Mouse (Mus musculus) kidney, postnatal 0 days (tissue): Measurements from ENCODE around the gene B4galnt1. TPM values are rescaled to one million over a fixed set of nuclear protein-coding genes. Genes with fewer than 3 reads are reported as not detected.
A peak's percentile ranks its signal among the peaks of the same experiment; 100 is the strongest.

Experiments
- ATAC-seq: fragments of 200-750 bp; cut with Nextera tagmentation; replicated peaks from 2 replicates; pipeline ENCODE4 v1.8.0; 2017; ENCODE audit warnings: low read depth, moderate number of reproducible peaks, moderate TSS enrichment, moderate library complexity; ENCODE audit not compliant: low FRiP score
- DNase-seq: peaks from one replicate; pipeline ENCODE4 v3.0.0-alpha.2; 2016; ENCODE audit warnings: low spot score
- H3K27ac ChIP-seq: fragments of 300-500 bp; sonication (generic); 2 replicates; pipeline ENCODE4 v1.5.1; 2014; ENCODE audit warnings: mild to moderate bottlenecking
- H3K27me3 ChIP-seq: fragments of 300-500 bp; sonication (generic); 2 replicates; pipeline ENCODE4 v1.6.1; 2014; ENCODE audit warnings: low read length, mixed read lengths; ENCODE audit not compliant: insufficient read depth
- H3K36me3 ChIP-seq: fragments of 300-500 bp; sonication (generic); 2 replicates; pipeline ENCODE4 v1.6.1; 2014; ENCODE audit warnings: low read length, mixed read lengths; ENCODE audit not compliant: insufficient read depth
- H3K4me1 ChIP-seq: fragments of 300-500 bp; sonication (generic); replicated peaks from 2 replicates; pipeline ENCODE4 v1.6.1; 2014; ENCODE audit warnings: antibody characterized with exemption, low read length, mixed read lengths; ENCODE audit not compliant: insufficient read depth
- H3K4me2 ChIP-seq: fragments of 300-500 bp; sonication (generic); 2 replicates; pipeline ENCODE4 v1.6.1; 2014; ENCODE audit warnings: mild to moderate bottlenecking, low read length, moderate library complexity, mixed read lengths
- H3K4me3 ChIP-seq: fragments of 300-500 bp; sonication (generic); replicated peaks from 2 replicates; pipeline ENCODE4 v1.5.1; 2014; ENCODE audit warnings: low read depth, low read length
- H3K9ac ChIP-seq: fragments of 300-500 bp; sonication (generic); 2 replicates; pipeline ENCODE4 v1.6.1; 2014; ENCODE audit warnings: low read depth, low read length
- H3K9me3 ChIP-seq: fragments of 300-500 bp; sonication (generic); replicated peaks from 2 replicates; pipeline ENCODE4 v1.6.1; 2016; ENCODE audit warnings: low read length, inconsistent platforms, mixed read lengths
- CTCF ChIP-seq: IDR thresholded peaks from 2 replicates; pipeline ENCODE4 v1.5.1; 2016; ENCODE audit warnings: antibody characterized with exemption, low read depth, mild to moderate bottlenecking, moderate library complexity
- WGBS: fragments of 180-500 bp; shearing (Covaris S2); extraction: QIAGEN DNeasy Blood & Tissue Kit; methylation state at CpG from one replicate; pipeline ENCODE4 v1.1.7; 2014; 5-methylcytosine and 5-hydroxymethylcytosine counted together
- polyA plus RNA-seq: library from polyadenylated mRNA; unstranded; fragments of >200 nt; fragmentation: Nextera tagmentation; extraction: Ambion mirVana; gene quantifications from 2 replicates; pipeline ENCODE4 v1.2.1, GENCODE M21; 2015

Gene B4galnt1
- polyA plus RNA-seq, 1 experiment from 2014 or later = 16.4 TPM

- Histone ChIP-seq H3K9me3 (no peaks in the 10 kb centered on the region), H3K4me1 (peaks cover 15% of the 10 kb centered on the region; the same call in 1 of the 2 replicates), H3K27me3 (no peaks in the 10 kb centered on the region), H3K4me2 (no peak overlapping the region), H3K36me3 (no peaks in the 10 kb centered on the region), H3K4me3 (no peak overlapping the region), H3K27ac (no peak overlapping the region), H3K9ac (no peak overlapping the region)
- ATAC-seq (no peak), DNase-seq (no peak)
- TF ChIP-seq CTCF = no peak
- WGBS = 76% methylated on average over 9 of the region's 9 CpGs
Observed at GRCm38 (mm10) chr10:127185101-127185500, 20.1 kb downstream of the B4galnt1 start.

- Histone ChIP-seq H3K27ac (no peak overlapping the region), H3K9ac (no peak overlapping the region), H3K9me3 (no peaks in the 10 kb centered on the region), H3K36me3 (no peaks in the 10 kb centered on the region), H3K4me3 (no peak overlapping the region), H3K4me2 (no peak overlapping the region), H3K4me1 (peaks cover 14% of the 10 kb centered on the region; the same call in 1 of the 2 replicates), H3K27me3 (no peaks in the 10 kb centered on the region)
- WGBS = 85% methylated on average over 15 of the region's 15 CpGs
- no peak for TF ChIP-seq CTCF
- no peak for ATAC-seq
- DNase-seq = no peak
Observed at GRCm38 (mm10) chr10:127185506-127185905, 20.5 kb downstream of the B4galnt1 start.

GRCm38 (mm10) chr10:127186451-127186850 is 21.4 kb downstream of the B4galnt1 start:
- DNase-seq = no peak
- H3K9ac ChIP-seq = no peak overlapping the region
- TF ChIP-seq CTCF = peak; percentile 41; the same call in 1 of the 2 replicates
- peaks cover 14% of the 10 kb centered on the region; the same call in 1 of the 2 replicates for H3K4me1 ChIP-seq
- H3K9me3 ChIP-seq = no peaks in the 10 kb centered on the region
- H3K36me3 ChIP-seq = 0 out of 2 replicates have a peak, but pooled peaks cover 3% of the 10 kb centered on the region
- ATAC-seq = no peak
- no peak overlapping the region for H3K27ac ChIP-seq
- no peak overlapping the region for H3K4me2 ChIP-seq
- WGBS = 75% methylated on average over 1 of the region's 1 CpGs
- no peak overlapping the region for H3K4me3 ChIP-seq
- H3K27me3 ChIP-seq = no peaks in the 10 kb centered on the region

- Histone ChIP-seq H3K27ac (no peak overlapping the region), H3K9ac (peak overlapping the region; percentile 72; the same call in 1 of the 2 replicates), H3K4me2 (peak overlapping the region; percentile 87), H3K36me3 (peaks cover 6% of the 10 kb centered on the region; the same call in 1 of the 2 replicates), H3K4me1 (peaks cover 14% of the 10 kb centered on the region; the same call in 1 of the 2 replicates), H3K9me3 (no peaks in the 10 kb centered on the region), H3K4me3 (peak overlapping the region; percentile 71), H3K27me3 (no peaks in the 10 kb centered on the region)
- WGBS = 42% methylated on average over 10 of the region's 10 CpGs
- no peak for DNase-seq
- ATAC-seq = no peak
- TF ChIP-seq CTCF = no peak
Observed at GRCm38 (mm10) chr10:127187371-127188078, 22.5 kb downstream of the B4galnt1 start.

- Histone ChIP-seq H3K9ac (peak overlapping the region; percentile 72), H3K4me1 (peaks cover 14% of the 10 kb centered on the region; the same call in 1 of the 2 replicates), H3K36me3 (peaks cover 12% of the 10 kb centered on the region; the same call in 1 of the 2 replicates), H3K4me2 (peak overlapping the region; percentile 87), H3K4me3 (peak overlapping the region; percentile 71), H3K9me3 (no peaks in the 10 kb centered on the region), H3K27me3 (no peaks in the 10 kb centered on the region), H3K27ac (peak overlapping the region; percentile 75)
- no peak for DNase-seq
- TF ChIP-seq CTCF = no peak
- no peak for ATAC-seq
- WGBS = under 1% methylated on average over 8 of the region's 21 CpGs
Observed at GRCm38 (mm10) chr10:127188079-127188453, 23.0 kb downstream of the B4galnt1 start.

GRCm38 (mm10) chr10:127188465-127189115 is 23.6 kb downstream of the B4galnt1 start:
- peak overlapping the region; percentile 71 for H3K4me3 ChIP-seq
- DNase-seq = peak; percentile 83
- peak; percentile 77 for ATAC-seq
- H3K4me2 ChIP-seq = peak overlapping the region; percentile 87
- peak overlapping the region; percentile 75 for H3K27ac ChIP-seq
- H3K27me3 ChIP-seq = no peaks in the 10 kb centered on the region
- TF ChIP-seq CTCF = no peak
- WGBS = under 1% methylated on average over 31 of the region's 46 CpGs
- H3K9ac ChIP-seq = peak overlapping the region; percentile 72
- H3K9me3 ChIP-seq = no peaks in the 10 kb centered on the region
- H3K36me3 ChIP-seq = peaks cover 12% of the 10 kb centered on the region; the same call in 1 of the 2 replicates
- H3K4me1 ChIP-seq = peaks cover 14% of the 10 kb centered on the region; the same call in 1 of the 2 replicates
